Mouse (Mus musculus): ENCODE measurements around the gene Gramd1b. TPM values are rescaled to one million over a fixed set of nuclear protein-coding genes. Genes with fewer than 3 reads are reported as not detected.

The Gramd1b gene
- polyA plus RNA-seq, 1 experiment from 2014 or later, result 2.2 TPM

DNA sequence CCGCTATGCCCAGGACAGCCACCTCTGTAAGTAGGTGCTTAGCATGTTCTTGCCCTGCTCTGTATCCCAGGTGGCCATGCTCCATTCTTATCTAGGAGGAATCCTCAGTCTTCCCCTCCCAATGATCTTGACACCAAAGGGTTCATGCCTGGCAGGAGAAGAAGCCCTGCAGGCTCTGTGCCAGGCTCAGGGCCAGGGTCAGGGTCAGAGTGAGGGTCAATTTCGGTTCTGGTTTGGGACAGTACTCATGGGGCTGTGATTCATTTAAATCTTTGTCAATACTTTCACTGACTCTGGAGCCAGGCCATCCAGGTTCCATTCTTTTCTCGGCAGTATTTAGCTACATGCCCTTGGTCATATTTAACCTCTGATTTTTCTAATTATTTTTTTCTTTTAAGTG lies 253.5 kb downstream of the Gramd1b start:
- Histone ChIP-seq H3K4me1 (ENCODE audit: insufficient read depth, low read depth, low read length) (no peaks in the 10 kb centered on the region; the same call in 1 of the 2 replicates), H3K9me3 (ENCODE audit: low read length) (no peaks in the 10 kb centered on the region), H3K36me3 (ENCODE audit: insufficient read depth, low read length) (no peaks in the 10 kb centered on the region), H3K4me3 (ENCODE audit: low read depth, low read length) (no peak overlapping the region), H3K9ac (replicated peaks; ENCODE audit: low read depth) (no peak overlapping the region), H3K27me3 (replicated peaks; ENCODE audit: insufficient read depth, low read length) (no peaks in the 10 kb centered on the region), H3K27ac (ENCODE audit: low read length) (no peak overlapping the region), H3K4me2 (replicated peaks; ENCODE audit: low read depth, low read length) (no peak overlapping the region)
- WGBS, result 75% methylated on average over 3 of the region's 3 CpGs
- no peak for DNase-seq (ENCODE audit: low spot score)
- TF ChIP-seq EP300 (IDR thresholded peaks at IDR 0.05), result no peak
- no peak for TF ChIP-seq CTCF (IDR thresholded peaks at IDR 0.05)
- ATAC-seq, result no peak

DNA sequence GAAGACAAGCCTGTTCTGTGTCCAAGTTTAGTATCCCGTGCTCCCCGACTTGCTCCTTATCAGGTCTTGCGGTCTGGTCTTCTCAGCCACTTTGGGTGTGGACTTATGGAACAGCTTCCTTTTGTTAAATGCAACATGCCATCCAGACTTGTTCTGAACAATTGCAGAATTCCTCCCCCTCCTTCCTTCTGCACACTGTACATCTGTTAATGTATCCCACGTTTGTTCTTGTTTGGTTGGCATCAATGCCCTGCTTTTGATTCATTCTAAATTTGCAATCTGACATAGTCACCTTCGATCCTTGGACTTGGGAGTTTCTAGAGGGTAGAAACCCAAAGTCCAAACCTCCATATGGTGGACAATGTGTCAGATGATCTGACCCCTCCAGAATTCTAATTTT lies 255.3 kb downstream of the Gramd1b start:
- 56% methylated on average over 5 of the region's 5 CpGs for WGBS
- H3K27ac ChIP-seq (ENCODE audit: low read length), result no peak overlapping the region
- ATAC-seq (peak; percentile 41; the same call in 1 of the 2 replicates), DNase-seq (ENCODE audit: low spot score) (no peak)
- no peak overlapping the region for H3K9ac ChIP-seq (replicated peaks; ENCODE audit: low read depth)
- TF ChIP-seq EP300 (IDR thresholded peaks at IDR 0.05) (no peak), CTCF (IDR thresholded peaks at IDR 0.05) (no peak)
- H3K4me2 ChIP-seq (replicated peaks; ENCODE audit: low read depth, low read length), result no peak overlapping the region
- H3K9me3 ChIP-seq (ENCODE audit: low read length), result no peaks in the 10 kb centered on the region
- no peak overlapping the region for H3K4me3 ChIP-seq (ENCODE audit: low read depth, low read length)
- H3K4me1 ChIP-seq (ENCODE audit: insufficient read depth, low read depth, low read length), result no peaks in the 10 kb centered on the region; the same call in 1 of the 2 replicates
- no peaks in the 10 kb centered on the region for H3K27me3 ChIP-seq (replicated peaks; ENCODE audit: insufficient read depth, low read length)
- H3K36me3 ChIP-seq (ENCODE audit: insufficient read depth, low read length), result no peaks in the 10 kb centered on the region

DNA sequence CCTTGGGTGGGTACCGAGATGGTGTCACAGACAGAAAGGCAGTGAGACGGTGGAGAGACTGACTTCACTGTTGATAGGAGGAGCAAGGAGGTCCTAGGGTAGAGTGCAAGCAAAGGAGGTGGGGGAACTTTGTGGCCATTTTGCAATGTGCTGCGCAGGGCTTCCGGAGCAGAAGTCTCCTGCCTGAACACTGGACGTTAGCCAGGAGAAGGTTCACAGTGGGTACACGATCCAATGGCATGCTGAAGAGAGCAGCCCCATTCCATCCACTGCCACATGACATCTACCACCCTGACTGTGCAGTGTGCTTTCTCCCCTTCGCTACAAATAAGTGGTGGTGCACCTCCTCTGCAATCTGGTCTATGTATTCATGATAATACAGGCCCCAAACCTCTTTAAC lies 258.4 kb downstream of the Gramd1b start:
- Histone ChIP-seq H3K4me3 (ENCODE audit: low read depth, low read length) (no peak overlapping the region), H3K27ac (ENCODE audit: low read length) (no peak overlapping the region), H3K36me3 (ENCODE audit: insufficient read depth, low read length) (no peaks in the 10 kb centered on the region), H3K9ac (replicated peaks; ENCODE audit: low read depth) (no peak overlapping the region), H3K4me2 (replicated peaks; ENCODE audit: low read depth, low read length) (no peak overlapping the region), H3K4me1 (ENCODE audit: insufficient read depth, low read depth, low read length) (no peaks in the 10 kb centered on the region; the same call in 1 of the 2 replicates), H3K27me3 (replicated peaks; ENCODE audit: insufficient read depth, low read length) (0 out of 2 replicates have a peak, but pooled peaks cover 9% of the 10 kb centered on the region), H3K9me3 (ENCODE audit: low read length) (no peaks in the 10 kb centered on the region)
- DNase-seq (ENCODE audit: low spot score), result no peak
- ATAC-seq, result no peak
- 70% methylated on average over 7 of the region's 7 CpGs for WGBS
- TF ChIP-seq EP300 (IDR thresholded peaks at IDR 0.05) (no peak), CTCF (IDR thresholded peaks at IDR 0.05) (no peak)

DNA sequence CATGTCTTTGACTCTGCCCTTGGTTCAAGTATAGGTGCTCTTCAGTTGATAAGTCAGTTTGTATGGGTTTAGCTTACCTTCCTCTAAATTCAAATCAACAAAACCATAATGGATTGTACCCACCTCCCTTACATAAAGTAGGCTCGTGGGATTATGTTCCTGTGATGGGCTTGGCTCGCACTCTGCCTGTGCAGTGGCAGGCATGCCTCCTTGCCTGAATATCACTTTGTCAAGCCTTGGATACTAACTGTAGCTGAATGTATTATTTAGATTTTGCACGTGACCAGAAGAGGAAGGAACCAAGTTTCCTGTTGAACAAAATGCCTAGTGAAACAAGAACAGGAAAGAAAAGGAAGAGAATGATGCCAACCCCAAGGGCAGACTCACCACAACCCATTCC lies 260.1 kb downstream of the Gramd1b start:
- WGBS, result 40% methylated on average over 3 of the region's 3 CpGs
- Histone ChIP-seq H3K4me2 (replicated peaks; ENCODE audit: low read depth, low read length) (peak overlapping the region; percentile 56; the same call in 1 of the 2 replicates), H3K9ac (replicated peaks; ENCODE audit: low read depth) (no peak overlapping the region), H3K4me3 (ENCODE audit: low read depth, low read length) (peak overlapping the region; percentile 5; the same call in 1 of the 2 replicates), H3K9me3 (ENCODE audit: low read length) (no peaks in the 10 kb centered on the region), H3K36me3 (ENCODE audit: insufficient read depth, low read length) (no peaks in the 10 kb centered on the region), H3K27ac (ENCODE audit: low read length) (no peak overlapping the region), H3K27me3 (replicated peaks; ENCODE audit: insufficient read depth, low read length) (0 out of 2 replicates have a peak, but pooled peaks cover 9% of the 10 kb centered on the region), H3K4me1 (ENCODE audit: insufficient read depth, low read depth, low read length) (no peaks in the 10 kb centered on the region; the same call in 1 of the 2 replicates)
- DNase-seq (ENCODE audit: low spot score) (no peak), ATAC-seq (no peak)
- no peak for TF ChIP-seq CTCF (IDR thresholded peaks at IDR 0.05)

DNA sequence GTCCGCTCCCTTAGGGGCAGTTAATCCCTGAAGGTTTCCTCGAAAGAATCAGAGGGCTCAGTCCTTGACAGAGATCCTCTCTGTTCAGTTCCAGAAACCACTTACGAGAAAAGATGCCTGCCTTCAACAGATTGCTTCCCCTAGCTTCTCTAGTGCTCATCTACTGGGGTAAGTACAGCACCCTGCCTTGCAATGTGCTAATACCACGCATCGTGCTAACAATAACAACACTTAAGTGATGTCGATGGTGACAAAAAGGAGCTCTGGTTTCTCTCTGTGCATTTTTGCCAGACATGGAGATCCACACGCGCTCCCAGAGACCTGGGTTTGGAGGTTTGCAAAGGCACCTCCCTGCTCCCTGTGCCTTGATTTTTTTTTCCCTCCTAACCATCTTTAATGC lies 261.3 kb downstream of the Gramd1b start:
- H3K9me3 ChIP-seq (ENCODE audit: low read length), result no peaks in the 10 kb centered on the region
- H3K9ac ChIP-seq (replicated peaks; ENCODE audit: low read depth), result no peak overlapping the region
- TF ChIP-seq EP300 (IDR thresholded peaks at IDR 0.05) (no peak), CTCF (IDR thresholded peaks at IDR 0.05) (no peak)
- H3K36me3 ChIP-seq (ENCODE audit: insufficient read depth, low read length), result no peaks in the 10 kb centered on the region
- DNase-seq (ENCODE audit: low spot score), result no peak
- H3K4me2 ChIP-seq (replicated peaks; ENCODE audit: low read depth, low read length), result peak overlapping the region; percentile 56
- H3K27ac ChIP-seq (ENCODE audit: low read length), result peak overlapping the region; percentile 26; the same call in 1 of the 2 replicates
- H3K27me3 ChIP-seq (replicated peaks; ENCODE audit: insufficient read depth, low read length), result 0 out of 2 replicates have a peak, but pooled peaks cover 9% of the 10 kb centered on the region
- H3K4me1 ChIP-seq (ENCODE audit: insufficient read depth, low read depth, low read length), result no peaks in the 10 kb centered on the region; the same call in 1 of the 2 replicates
- 27% methylated on average over 8 of the region's 8 CpGs for WGBS
- peak overlapping the region; percentile 34 for H3K4me3 ChIP-seq (ENCODE audit: low read depth, low read length)
- no peak for ATAC-seq

DNA sequence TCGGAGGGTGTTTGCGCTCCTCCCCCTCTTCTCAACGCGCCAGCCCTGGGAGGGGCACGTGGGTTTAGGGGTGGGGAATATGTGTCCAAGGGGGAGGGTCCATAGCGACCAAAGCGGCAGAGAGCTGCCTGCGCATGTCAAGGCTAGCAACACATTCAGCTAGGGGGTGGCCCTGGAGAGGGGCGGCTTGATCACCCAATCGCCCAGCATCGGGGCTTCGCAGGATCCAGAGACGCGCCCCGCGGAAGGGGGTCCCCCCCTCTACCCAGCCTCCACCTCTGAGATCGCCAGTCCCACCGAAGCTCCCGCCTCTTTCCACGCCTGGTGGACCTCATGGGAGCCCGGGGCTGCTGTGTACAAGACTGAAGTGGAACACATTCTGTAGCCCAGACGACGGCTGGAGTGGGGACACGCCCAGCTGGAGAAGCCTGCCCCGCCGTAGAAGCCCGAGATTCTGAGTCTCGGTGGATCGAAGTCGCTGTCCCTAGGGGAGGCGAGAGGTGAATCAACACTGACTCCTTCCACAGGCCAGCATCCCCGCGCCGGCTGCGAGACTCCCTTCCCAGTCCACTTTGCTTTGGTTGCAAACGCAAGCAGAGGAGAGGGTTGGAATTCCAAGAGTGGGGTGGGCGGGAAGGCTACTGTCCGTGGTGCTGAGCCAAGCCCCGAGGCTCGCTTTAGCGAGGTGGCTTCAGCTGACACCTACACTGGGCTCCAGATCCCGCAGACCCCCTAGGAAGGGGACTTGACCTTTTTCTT lies 261.9 kb downstream of the Gramd1b start, which contains the start of gene Scn3b:
Gene Scn3b (plus strand): TSS at position 115 of the 759 bp plus-strand sequence.
- H3K27ac ChIP-seq (ENCODE audit: low read length), result peak within 1 kb of the TSS; percentile 26
- H3K4me2 ChIP-seq (replicated peaks; ENCODE audit: low read depth, low read length), result peak within 1 kb of the TSS; percentile 56
- DNase-seq (ENCODE audit: low spot score) (peak; percentile 70), ATAC-seq (peak; percentile 87)
- peak within 1 kb of the TSS; percentile 34 for H3K4me3 ChIP-seq (ENCODE audit: low read depth, low read length)
- H3K4me1 ChIP-seq (ENCODE audit: insufficient read depth, low read depth, low read length), result no peaks in the 10 kb centered on the region; the same call in 1 of the 2 replicates
- under 1% methylated on average over 41 of the region's 42 CpGs for WGBS
- no peak for TF ChIP-seq CTCF (IDR thresholded peaks at IDR 0.05)
- no peak for TF ChIP-seq EP300 (IDR thresholded peaks at IDR 0.05)
- H3K9ac ChIP-seq (replicated peaks; ENCODE audit: low read depth), result no peak within 1 kb of the TSS
- no peaks in the 10 kb centered on the region for H3K9me3 ChIP-seq (ENCODE audit: low read length)
- H3K27me3 ChIP-seq (replicated peaks; ENCODE audit: insufficient read depth, low read length), result 0 out of 2 replicates have a peak, but pooled peaks cover 9% of the 10 kb centered on the region
- H3K36me3 ChIP-seq (ENCODE audit: insufficient read depth, low read length), result no peaks in the 10 kb centered on the region
